ENCODE assay signal across 21 mouse cellular contexts in genomic region chr19:36800288-36800687, GRCm38 (mm10).
"Had no signal": no experiment of that assay in that cellular context is flagged by ENCODE, and none has a peak within 500 bp of the region (broad histone marks: within the 10 kb centered on the region; RNA-seq: fewer than 3 reads in every experiment).

No protein-coding gene starts in this region.

- H3K4me1 ChIP-seq: limb, embryonic 12.5 days; limb, embryonic 15.5 days; midbrain, embryonic 13.5 days; neural tube, embryonic 13.5 days had no signal

- H3K27me3 ChIP-seq: intestine, embryonic 15.5 days; kidney, embryonic 15.5 days; limb, embryonic 12.5 days; limb, embryonic 15.5 days; midbrain, embryonic 13.5 days; neural tube, embryonic 13.5 days; stomach, embryonic 15.5 days had no signal

- ATAC-seq: intestine, embryonic 15.5 days; lung, postnatal 0 days; midbrain, embryonic 13.5 days; midbrain, embryonic 16.5 days had no signal

- H3K27ac ChIP-seq: intestine, embryonic 15.5 days; kidney, embryonic 15.5 days; limb, embryonic 12.5 days; limb, embryonic 15.5 days; macrophage; midbrain, embryonic 13.5 days; neural tube, embryonic 13.5 days; stomach, embryonic 15.5 days had no signal

- H3K4me2 ChIP-seq: intestine, embryonic 15.5 days; kidney, embryonic 15.5 days; limb, embryonic 12.5 days; limb, embryonic 15.5 days; lung, embryonic 14.5 days; midbrain, embryonic 13.5 days; neural tube, embryonic 13.5 days; stomach, embryonic 15.5 days had no signal

- H3K9ac ChIP-seq: intestine, embryonic 15.5 days; kidney, embryonic 15.5 days; limb, embryonic 12.5 days; limb, embryonic 15.5 days; lung, embryonic 14.5 days; midbrain, embryonic 13.5 days; neural tube, embryonic 13.5 days; stomach, embryonic 15.5 days had no signal

- H3K9me3 ChIP-seq: intestine, embryonic 15.5 days; kidney, embryonic 15.5 days; limb, embryonic 12.5 days; limb, embryonic 15.5 days; neural tube, embryonic 13.5 days; stomach, embryonic 15.5 days had no signal

- H3K36me3 ChIP-seq: intestine, embryonic 15.5 days; kidney, embryonic 15.5 days; limb, embryonic 12.5 days; limb, embryonic 15.5 days; midbrain, embryonic 13.5 days; neural tube, embryonic 13.5 days; stomach, embryonic 15.5 days had no signal

- DNase-seq: kidney, adult 11 months; kidney, adult 8-10 months; kidney, postnatal 10 days; layer of hippocampus, postnatal 36 days; left cerebral cortex, postnatal 4 days; lung, embryonic 14.5 days; retina, postnatal 1 day; right cerebral cortex, postnatal 25 days; spleen, adult 18-20 months; thymus, postnatal 25 days had no signal

- H3K4me3 ChIP-seq: intestine, embryonic 15.5 days; kidney, embryonic 15.5 days; limb, embryonic 12.5 days; limb, embryonic 15.5 days; midbrain, embryonic 13.5 days; myocyte; neural tube, embryonic 13.5 days; stomach, embryonic 15.5 days had no signal
